ENCODE assay signal across 8 mouse cellular contexts in the genomic region with DNA sequence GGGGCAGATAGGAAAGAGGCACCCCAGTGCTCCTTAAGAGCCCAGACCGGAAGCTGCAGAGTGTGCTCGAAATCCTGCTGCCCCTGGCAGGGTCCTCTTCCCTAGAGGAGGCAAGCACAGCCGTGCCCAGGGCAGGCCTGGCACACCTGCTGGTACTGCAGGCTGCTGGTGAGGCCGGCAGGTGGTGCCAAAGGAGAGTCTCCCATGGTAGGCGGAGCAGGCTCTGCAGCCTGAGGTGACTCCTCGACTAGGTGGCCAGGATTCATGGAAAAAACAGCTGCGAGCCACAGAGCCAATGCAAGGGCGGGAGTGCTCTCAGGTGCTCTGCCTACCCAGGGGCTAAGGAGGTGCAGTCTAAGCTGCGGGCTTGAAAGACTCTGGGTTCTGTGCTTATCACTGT. TPM values are rescaled to one million over a fixed set of nuclear protein-coding genes. Genes with fewer than 3 reads are reported as not detected.
DNase-seq lines count a peak whose midpoint lies in the region; ATAC-seq and TF ChIP-seq lines count a peak whose summit lies in the region.

No protein-coding gene starts in this region.

- WGBS in heart, postnatal 0 days: 44% methylated on average over 9 of the region's 9 CpGs
- WGBS in intestine, embryonic 14.5 days: 47% methylated on average over 9 of the region's 9 CpGs
- 52% methylated on average over 9 of the region's 9 CpGs for WGBS in liver, postnatal 0 days (ENCODE audit: insufficient replicate concordance)
- WGBS in stomach, embryonic 14.5 days: 41% methylated on average over 9 of the region's 9 CpGs

- TF ChIP-seq EP300 in heart, postnatal 0 days (IDR thresholded peaks at IDR 0.05; ENCODE audit: low read depth): no peak
- no peak for TF ChIP-seq EP300 in ES-Bruce4 (IDR thresholded peaks at IDR 0.05; ENCODE audit: insufficient read depth, low read depth, low read length)
- no peak for TF ChIP-seq EP300 in liver, postnatal 0 days (IDR thresholded peaks at IDR 0.05; ENCODE audit: low read depth)

- ATAC-seq in heart, postnatal 0 days (ENCODE audit: insufficient read depth, low read depth): peak; percentile 74
- ATAC-seq in intestine, embryonic 14.5 days (replicated peaks; ENCODE audit: low FRiP score, low TSS enrichment, low read depth): peak; percentile 62; the same call in 1 of the 2 replicates
- peak; percentile 38; the same call in 1 of the 2 replicates for ATAC-seq in liver, postnatal 0 days
- ATAC-seq in stomach, embryonic 14.5 days (ENCODE audit: insufficient number of reproducible peaks, insufficient read depth, low FRiP score, low read depth): peak; percentile 66; the same call in 1 of the 2 replicates
- ATAC-seq in activated CD4-positive, CD25-positive, alpha-beta regulatory T cell, adult 4 months: no peak

- H3K27me3 ChIP-seq in heart, postnatal 0 days (ENCODE audit: control insufficient read depth, insufficient read depth, low read length): no peaks in the 10 kb centered on the region
- H3K27me3 ChIP-seq in ES-Bruce4 (ENCODE audit: control insufficient read depth, insufficient read depth, low read length, poor library complexity, severe bottlenecking): no peaks in the 10 kb centered on the region
- no peaks in the 10 kb centered on the region for H3K27me3 ChIP-seq in intestine, embryonic 14.5 days (replicated peaks; ENCODE audit: control insufficient read depth, insufficient read depth, low read length)
- H3K27me3 ChIP-seq in liver, postnatal 0 days (ENCODE audit: insufficient read depth, low read length): no peaks in the 10 kb centered on the region
- no peaks in the 10 kb centered on the region for H3K27me3 ChIP-seq in stomach, embryonic 14.5 days (ENCODE audit: control insufficient read depth, insufficient read depth, low read length)

- TF ChIP-seq POLR2A in ES-Bruce4 (IDR thresholded peaks at IDR 0.05; ENCODE audit: insufficient read depth, low read length): no peak

- no peak overlapping the region for H3K9ac ChIP-seq in heart, postnatal 0 days (replicated peaks; ENCODE audit: low read depth, low read length)
- no peak overlapping the region for H3K9ac ChIP-seq in ES-Bruce4 (ENCODE audit: low read depth, poor library complexity, severe bottlenecking)
- H3K9ac ChIP-seq in intestine, embryonic 14.5 days (ENCODE audit: low read length): no peak overlapping the region
- no peak overlapping the region for H3K9ac ChIP-seq in liver, postnatal 0 days (replicated peaks)
- H3K9ac ChIP-seq in stomach, embryonic 14.5 days (replicated peaks; ENCODE audit: low read depth, low read length): no peak overlapping the region

- TF ChIP-seq CTCF in heart, postnatal 0 days (IDR thresholded peaks at IDR 0.05; ENCODE audit: low read depth): peak; percentile 62
- peak; percentile 42 for TF ChIP-seq CTCF in ES-Bruce4 (IDR thresholded peaks at IDR 0.05; ENCODE audit: low read depth, low read length)
- TF ChIP-seq CTCF in liver, postnatal 0 days (IDR thresholded peaks at IDR 0.05; ENCODE audit: low read depth): peak; percentile 62

- no peaks in the 10 kb centered on the region for H3K4me1 ChIP-seq in heart, postnatal 0 days (ENCODE audit: control insufficient read depth, insufficient read depth)
- H3K4me1 ChIP-seq in ES-Bruce4 (ENCODE audit: control insufficient read depth, insufficient read depth, low read length): no peaks in the 10 kb centered on the region
- H3K4me1 ChIP-seq in intestine, embryonic 14.5 days (replicated peaks; ENCODE audit: control insufficient read depth, insufficient read depth, low read length): no peaks in the 10 kb centered on the region
- peaks cover 8% of the 10 kb centered on the region; the same call in 1 of the 2 replicates for H3K4me1 ChIP-seq in liver, postnatal 0 days (ENCODE audit: insufficient read depth)
- no peaks in the 10 kb centered on the region for H3K4me1 ChIP-seq in stomach, embryonic 14.5 days (ENCODE audit: control insufficient read depth, insufficient read depth, low read length)

- peak; percentile 38 for DNase-seq in heart, postnatal 0 days (ENCODE audit: low spot score)
- no peak for DNase-seq in heart, postnatal 25 days (ENCODE audit: low spot score)
- peak; percentile 85 to 88 for DNase-seq in cerebellum, adult 18-20 months
- peak; percentile 54 for DNase-seq in intestine, embryonic 14.5 days (ENCODE audit: low spot score)
- DNase-seq in liver, postnatal 0 days: peak; percentile 49

- no peak overlapping the region for H3K4me2 ChIP-seq in heart, postnatal 0 days (ENCODE audit: low read depth, low read length)
- H3K4me2 ChIP-seq in intestine, embryonic 14.5 days (ENCODE audit: low read length): no peak overlapping the region
- no peak overlapping the region for H3K4me2 ChIP-seq in liver, postnatal 0 days (ENCODE audit: low read depth, low read length)
- no peak overlapping the region for H3K4me2 ChIP-seq in stomach, embryonic 14.5 days (replicated peaks; ENCODE audit: low read depth, low read length)

- no peak overlapping the region for H3K27ac ChIP-seq in heart, postnatal 0 days (ENCODE audit: low read depth)
- no peak overlapping the region for H3K27ac ChIP-seq in ES-Bruce4 (ENCODE audit: insufficient read depth, low read length)
- no peak overlapping the region for H3K27ac ChIP-seq in intestine, embryonic 14.5 days (ENCODE audit: low read depth)
- H3K27ac ChIP-seq in liver, postnatal 0 days (ENCODE audit: low read depth): no peak overlapping the region
- H3K27ac ChIP-seq in stomach, embryonic 14.5 days (ENCODE audit: low read length): no peak overlapping the region

- H3K4me3 ChIP-seq in heart, postnatal 0 days (ENCODE audit: low read depth, low read length): no peak overlapping the region
- no peak overlapping the region for H3K4me3 ChIP-seq in ES-Bruce4 (ENCODE audit: low read depth, low read length)
- no peak overlapping the region for H3K4me3 ChIP-seq in intestine, embryonic 14.5 days (ENCODE audit: low read depth, low read length)
- no peak overlapping the region for H3K4me3 ChIP-seq in liver, postnatal 0 days (ENCODE audit: low read depth, low read length)
- H3K4me3 ChIP-seq in stomach, embryonic 14.5 days (ENCODE audit: low read depth, low read length): no peak overlapping the region

- no peaks in the 10 kb centered on the region for H3K9me3 ChIP-seq in heart, postnatal 0 days (replicated peaks; ENCODE audit: control insufficient read depth, low read length)
- H3K9me3 ChIP-seq in ES-Bruce4 (replicated peaks; ENCODE audit: control insufficient read depth, insufficient read depth, low read length, poor library complexity, severe bottlenecking): no peaks in the 10 kb centered on the region
- no peaks in the 10 kb centered on the region for H3K9me3 ChIP-seq in intestine, embryonic 14.5 days (ENCODE audit: control insufficient read depth, low read length)
- no peaks in the 10 kb centered on the region for H3K9me3 ChIP-seq in liver, postnatal 0 days (ENCODE audit: low read length)
- H3K9me3 ChIP-seq in stomach, embryonic 14.5 days (ENCODE audit: control insufficient read depth, low read depth, low read length): no peaks in the 10 kb centered on the region

- peaks cover 26% of the 10 kb centered on the region for H3K36me3 ChIP-seq in heart, postnatal 0 days (replicated peaks; ENCODE audit: control insufficient read depth, insufficient read depth, low read length)
- H3K36me3 ChIP-seq in ES-Bruce4 (ENCODE audit: control insufficient read depth, insufficient read depth, low read length, poor library complexity, severe bottlenecking): no peaks in the 10 kb centered on the region
- H3K36me3 ChIP-seq in intestine, embryonic 14.5 days (ENCODE audit: control insufficient read depth, insufficient read depth, low read length): 0 out of 2 replicates have a peak, but pooled peaks cover under 1% of the 10 kb centered on the region
- peaks cover 17% of the 10 kb centered on the region for H3K36me3 ChIP-seq in liver, postnatal 0 days (replicated peaks; ENCODE audit: insufficient read depth, low read length)
- no peaks in the 10 kb centered on the region for H3K36me3 ChIP-seq in stomach, embryonic 14.5 days (ENCODE audit: control insufficient read depth, insufficient read depth, low read length)

- intact Hi-C loops in heart, postnatal 25 days (cut with DNase I): loop anchor here (5.0 kb wide), 1 partner anchor 116 kb away; no protein-coding TSS in a partner anchor

RNA-seq across cellular contexts. Expression of gene Cdiptos, which starts 10.4 kb away (rescaled TPM):
- total RNA-seq in heart, postnatal 0 days (2014; rRNA removed; ENCODE audit: low replicate concordance): 1.8 TPM in 1 of 2 replicates, not detected in the other
- polyA plus RNA-seq in heart, postnatal 0 days (2015; fragmentation: Nextera tagmentation; extraction: Ambion mirVana): 1.2 and 1.5 TPM in 2 replicates
- total RNA-seq in heart, postnatal 25 days (2021): under 1 TPM in 1 of 2 experiments, not detected in 1; 0.25 TPM
- 1.4 and 2.4 TPM in 2 replicates for polyA plus RNA-seq in ES-Bruce4 (2011; ENCODE audit: insufficient read depth, insufficient read length, low read depth, missing spikeins)
- polyA plus RNA-seq in intestine, embryonic 14.5 days (2014; fragmentation: Nextera tagmentation; extraction: Ambion mirVana): 2.2 and 2.5 TPM in 2 replicates
- polyA plus RNA-seq in liver, postnatal 0 days (2015; fragmentation: Nextera tagmentation; extraction: Ambion mirVana): 0.68 and 1.0 TPM in 2 replicates
- 1.6 and 2.8 TPM in 2 replicates for polyA plus RNA-seq in stomach, embryonic 14.5 days (2014; fragmentation: Nextera tagmentation; extraction: Ambion mirVana)
- polyA plus RNA-seq in activated CD4-positive, CD25-positive, alpha-beta regulatory T cell, adult 4 months (2017; shearing (Covaris generic)): 1 to 10 TPM in 1 of 2 experiments, under 1 TPM in 1; 0.37 to 1.5 TPM

RNA-seq across cellular contexts. Expression of gene Cdipt, which starts 10.6 kb away (rescaled TPM):
- total RNA-seq in heart, postnatal 0 days (2014; rRNA removed; ENCODE audit: low replicate concordance): 135 and 150 TPM in 2 replicates
- 64.0 and 67.5 TPM in 2 replicates for polyA plus RNA-seq in heart, postnatal 0 days (2015; fragmentation: Nextera tagmentation; extraction: Ambion mirVana)
- 10 to 100 TPM; 52.0 to 56.6 TPM for total RNA-seq in heart, postnatal 25 days (2021)
- polyA plus RNA-seq in ES-Bruce4 (2011; ENCODE audit: insufficient read depth, insufficient read length, low read depth, missing spikeins): 42.8 and 53.3 TPM in 2 replicates
- polyA plus RNA-seq in intestine, embryonic 14.5 days (2014; fragmentation: Nextera tagmentation; extraction: Ambion mirVana): 105 and 109 TPM in 2 replicates
- polyA plus RNA-seq in liver, postnatal 0 days (2015; fragmentation: Nextera tagmentation; extraction: Ambion mirVana): 33.2 and 37.4 TPM in 2 replicates
- polyA plus RNA-seq in stomach, embryonic 14.5 days (2014; fragmentation: Nextera tagmentation; extraction: Ambion mirVana): 96.8 and 106 TPM in 2 replicates
- 100 to 1,000 TPM; 119 to 136 TPM for polyA plus RNA-seq in activated CD4-positive, CD25-positive, alpha-beta regulatory T cell, adult 4 months (2017; shearing (Covaris generic))

RNA-seq across cellular contexts. Expression of gene Mvp, which starts 28.1 kb away (rescaled TPM):
- total RNA-seq in heart, postnatal 0 days (2014; rRNA removed; ENCODE audit: low replicate concordance): 24.2 and 32.5 TPM in 2 replicates
- polyA plus RNA-seq in heart, postnatal 0 days (2015; fragmentation: Nextera tagmentation; extraction: Ambion mirVana): 16.1 and 17.4 TPM in 2 replicates
- 10 to 100 TPM; 44.9 to 47.3 TPM for total RNA-seq in heart, postnatal 25 days (2021)
- 17.9 and 18.8 TPM in 2 replicates for polyA plus RNA-seq in ES-Bruce4 (2011; ENCODE audit: insufficient read depth, insufficient read length, low read depth, missing spikeins)
- 27.4 and 29.6 TPM in 2 replicates for polyA plus RNA-seq in intestine, embryonic 14.5 days (2014; fragmentation: Nextera tagmentation; extraction: Ambion mirVana)
- 10.5 and 10.9 TPM in 2 replicates for polyA plus RNA-seq in liver, postnatal 0 days (2015; fragmentation: Nextera tagmentation; extraction: Ambion mirVana)
- 11.4 and 12.4 TPM in 2 replicates for polyA plus RNA-seq in stomach, embryonic 14.5 days (2014; fragmentation: Nextera tagmentation; extraction: Ambion mirVana)
- polyA plus RNA-seq in activated CD4-positive, CD25-positive, alpha-beta regulatory T cell, adult 4 months (2017; shearing (Covaris generic)): 10 to 100 TPM; 12.5 to 18.3 TPM

RNA-seq across cellular contexts. Expression of gene Pagr1b, which starts 30.0 kb away (rescaled TPM):
- total RNA-seq in heart, postnatal 0 days (2014; rRNA removed; ENCODE audit: low replicate concordance): not detected in 2 replicates
- not detected in 2 replicates for polyA plus RNA-seq in heart, postnatal 0 days (2015; fragmentation: Nextera tagmentation; extraction: Ambion mirVana)
- 1 to 10 TPM in 1 of 2 experiments, not detected in 1; 1.7 TPM for total RNA-seq in heart, postnatal 25 days (2021)
- 22.1 and 26.6 TPM in 2 replicates for polyA plus RNA-seq in ES-Bruce4 (2011; ENCODE audit: insufficient read depth, insufficient read length, low read depth, missing spikeins)
- polyA plus RNA-seq in intestine, embryonic 14.5 days (2014; fragmentation: Nextera tagmentation; extraction: Ambion mirVana): 0.45 and 0.86 TPM in 2 replicates
- 0.26 TPM in 1 of 2 replicates, not detected in the other for polyA plus RNA-seq in liver, postnatal 0 days (2015; fragmentation: Nextera tagmentation; extraction: Ambion mirVana)
- polyA plus RNA-seq in stomach, embryonic 14.5 days (2014; fragmentation: Nextera tagmentation; extraction: Ambion mirVana): not detected in 2 replicates
- polyA plus RNA-seq in activated CD4-positive, CD25-positive, alpha-beta regulatory T cell, adult 4 months (2017; shearing (Covaris generic)): not detected

RNA-seq across cellular contexts. Expression of gene Pagr1a, which starts 30.8 kb away (rescaled TPM):
- not detected in 2 replicates for total RNA-seq in heart, postnatal 0 days (2014; rRNA removed; ENCODE audit: low replicate concordance)
- polyA plus RNA-seq in heart, postnatal 0 days (2015; fragmentation: Nextera tagmentation; extraction: Ambion mirVana): 21.7 and 44.8 TPM in 2 replicates
- 10 to 100 TPM; 12.5 to 12.9 TPM for total RNA-seq in heart, postnatal 25 days (2021)
- 12.7 and 27.9 TPM in 2 replicates for polyA plus RNA-seq in ES-Bruce4 (2011; ENCODE audit: insufficient read depth, insufficient read length, low read depth, missing spikeins)
- polyA plus RNA-seq in intestine, embryonic 14.5 days (2014; fragmentation: Nextera tagmentation; extraction: Ambion mirVana): 43.9 and 47.7 TPM in 2 replicates
- polyA plus RNA-seq in liver, postnatal 0 days (2015; fragmentation: Nextera tagmentation; extraction: Ambion mirVana): 12.2 and 13.8 TPM in 2 replicates
- polyA plus RNA-seq in stomach, embryonic 14.5 days (2014; fragmentation: Nextera tagmentation; extraction: Ambion mirVana): 13.9 and 55.8 TPM in 2 replicates
- 10 to 100 TPM; 39.6 to 56.7 TPM for polyA plus RNA-seq in activated CD4-positive, CD25-positive, alpha-beta regulatory T cell, adult 4 months (2017; shearing (Covaris generic))
